Mouse (Mus musculus) bone marrow macrophage, adult 2 months (primary cell): Measurements from ENCODE around the gene Prmt8. TPM values are rescaled to one million over a fixed set of nuclear protein-coding genes. Genes with fewer than 3 reads are reported as not detected.

Experiments
- H3K27ac ChIP-seq: 2 replicates; pipeline ENCODE4 v1.5.1; 2012; ENCODE audit warnings: low read depth, low read length; ENCODE audit not compliant: insufficient read depth
- H3K4me1 ChIP-seq: 2 replicates; pipeline ENCODE4 v1.6.1; 2012; ENCODE audit warnings: low read length; ENCODE audit not compliant: control insufficient read depth, insufficient read depth
- H3K4me3 ChIP-seq: 2 replicates; pipeline ENCODE4 v1.5.1; 2012; ENCODE audit warnings: mild to moderate bottlenecking, low read length, moderate library complexity; ENCODE audit not compliant: insufficient read depth
- CTCF ChIP-seq: IDR thresholded peaks from 2 replicates; pipeline ENCODE4 v1.5.1; 2012; ENCODE audit warnings: low read depth, mild to moderate bottlenecking, low read length, moderate library complexity
- POLR2A ChIP-seq: IDR thresholded peaks from 2 replicates; pipeline ENCODE4 v1.6.1; 2012; ENCODE audit warnings: mild to moderate bottlenecking, low read depth, low read length, borderline replicate concordance
- polyA plus RNA-seq: library from polyadenylated mRNA; stranded (reverse); fragments of >200 nt; gene quantifications from 2 replicates; pipeline ENCODE4 v1.2.4, GENCODE M21; 2012; ENCODE audit not compliant: missing spikeins, insufficient read depth, insufficient read length

Gene Prmt8
- polyA plus RNA-seq, 1 experiment: not detected

- TF ChIP-seq CTCF: no peak
- no peak for TF ChIP-seq POLR2A
- Histone ChIP-seq H3K27ac (no peak overlapping the region), H3K4me3 (no peak overlapping the region), H3K4me1 (no peaks in the 10 kb centered on the region)
These were observed 100.0 kb downstream of the Prmt8 start for GRCm38 (mm10) chr6:127669313-127669712.

DNA sequence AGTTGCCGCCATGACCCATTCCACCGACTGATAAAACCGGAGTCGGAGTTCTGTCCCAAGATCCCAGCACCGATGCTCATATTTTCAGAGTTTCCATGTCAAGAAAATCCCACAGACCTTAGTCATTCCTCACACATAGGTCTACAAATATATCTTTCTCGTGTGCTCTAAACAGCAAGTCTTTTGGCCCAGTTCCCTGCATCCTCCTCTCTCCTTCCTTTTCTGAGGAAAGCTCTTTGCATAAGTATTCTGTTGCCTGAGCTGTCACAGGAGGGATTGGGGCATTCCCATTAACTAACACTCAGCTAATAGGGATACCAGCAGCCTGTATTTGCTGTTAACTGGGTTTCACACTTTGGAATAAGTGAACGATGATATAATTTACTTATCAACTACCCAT, 106.0 kb downstream of the Prmt8 start:
- Histone ChIP-seq H3K27ac (no peak overlapping the region), H3K4me1 (no peaks in the 10 kb centered on the region), H3K4me3 (no peak overlapping the region)

GRCm38 (mm10) chr6:127661717-127662292, 107.5 kb downstream of the Prmt8 start:
- Histone ChIP-seq H3K4me3 (no peak overlapping the region), H3K4me1 (no peaks in the 10 kb centered on the region), H3K27ac (no peak overlapping the region)
- TF ChIP-seq POLR2A (no peak), CTCF (no peak)

More for the DNA sequence above, 106.0 kb downstream of the Prmt8 start:
- TF ChIP-seq CTCF (no peak), POLR2A (no peak)

GRCm38 (mm10) chr6:127659966-127660365, 109.3 kb downstream of the Prmt8 start:
- H3K4me1 ChIP-seq: no peaks in the 10 kb centered on the region
- TF ChIP-seq POLR2A (no peak), CTCF (no peak)
- H3K4me3 ChIP-seq: no peak overlapping the region

DNA sequence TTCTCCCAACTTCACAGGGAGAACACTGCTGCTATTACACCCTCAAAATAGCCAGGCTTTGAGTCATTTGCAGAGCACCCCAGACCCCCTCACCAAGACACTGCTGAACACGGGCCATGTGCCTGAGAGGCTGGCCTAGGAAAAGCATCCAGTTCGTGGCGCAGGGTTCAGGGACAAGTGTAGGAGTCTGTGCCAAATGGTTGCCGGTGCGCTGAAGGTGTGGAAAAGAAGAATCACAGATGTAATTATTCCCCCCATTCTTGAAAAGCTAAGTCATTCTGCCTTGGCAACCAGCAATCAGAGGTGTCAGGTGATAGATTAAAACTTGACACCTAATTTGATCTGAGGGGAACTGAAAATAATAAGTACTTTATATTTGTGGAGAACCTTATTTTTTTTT, 109.8 kb downstream of the Prmt8 start:
- no peaks in the 10 kb centered on the region for H3K4me1 ChIP-seq
- no peak overlapping the region for H3K4me3 ChIP-seq
- H3K27ac ChIP-seq: no peak overlapping the region
- TF ChIP-seq CTCF (no peak), POLR2A (no peak)

More at GRCm38 (mm10) chr6:127659966-127660365, 109.3 kb downstream of the Prmt8 start:
- H3K27ac ChIP-seq: no peak overlapping the region

- no peak overlapping the region for H3K27ac ChIP-seq
- TF ChIP-seq CTCF: no peak
- no peak for TF ChIP-seq POLR2A
- no peaks in the 10 kb centered on the region for H3K4me1 ChIP-seq
- H3K4me3 ChIP-seq: no peak overlapping the region
These were observed 112.1 kb downstream of the Prmt8 start for GRCm38 (mm10) chr6:127657152-127657551.

- no peak for TF ChIP-seq CTCF
- TF ChIP-seq POLR2A: no peak
- H3K4me1 ChIP-seq: no peaks in the 10 kb centered on the region
- H3K27ac ChIP-seq: no peak overlapping the region
- H3K4me3 ChIP-seq: no peak overlapping the region
These were observed 113.3 kb downstream of the Prmt8 start for GRCm38 (mm10) chr6:127655988-127656387.

DNA sequence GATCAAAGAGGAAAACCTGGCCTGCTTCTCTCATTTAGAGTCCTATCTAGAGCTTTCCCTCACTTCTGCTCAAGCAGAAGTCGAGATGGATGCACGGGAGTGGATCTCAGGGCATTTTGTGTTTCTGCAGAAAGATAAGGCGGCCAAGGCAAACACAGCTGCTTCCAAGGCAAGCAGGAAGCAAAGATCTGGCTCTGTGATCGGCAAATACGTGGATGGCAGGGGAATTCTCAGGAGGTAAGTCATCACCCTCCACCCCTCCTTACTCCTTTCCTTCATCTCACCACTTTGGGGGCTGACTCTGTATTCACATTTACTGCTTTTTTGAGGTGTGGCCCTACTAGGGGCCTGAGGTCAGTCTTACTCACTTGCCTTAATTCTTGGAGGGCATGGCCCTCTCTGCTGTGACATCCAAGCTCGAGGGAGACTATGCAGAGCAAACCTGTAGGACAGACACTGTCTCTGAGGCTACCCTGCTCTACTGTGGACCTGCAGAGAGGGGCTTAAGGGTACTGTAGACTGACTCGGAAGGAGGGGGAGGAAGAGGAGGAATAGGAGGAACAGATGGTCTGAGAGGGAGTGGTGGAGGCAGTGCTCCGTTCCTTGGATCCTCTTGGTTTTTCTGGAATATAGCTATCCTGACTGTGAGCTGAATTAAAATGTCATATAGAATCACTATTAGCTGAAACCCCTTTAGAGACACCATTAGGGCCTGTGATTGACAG, 128.0 kb downstream of the Prmt8 start:
- TF ChIP-seq POLR2A (no peak), CTCF (no peak)
- Histone ChIP-seq H3K27ac (no peak overlapping the region), H3K4me1 (no peaks in the 10 kb centered on the region), H3K4me3 (no peak overlapping the region)

Other genes starting within 250 kb of the Prmt8 start
- 0.83 and 1.2 TPM in 2 replicates for gene Cracr2a, start 208.1 kb downstream of the Prmt8 start, polyA plus RNA-seq
- not detected in 2 replicates for gene Tspan11, start 118.1 kb upstream of the Prmt8 start, polyA plus RNA-seq